Mouse (Mus musculus): ENCODE measurements around the gene Ctnna2. TPM values are rescaled to one million over a fixed set of nuclear protein-coding genes. Genes with fewer than 3 reads are reported as not detected.

Gene Ctnna2
- polyA plus RNA-seq, 1 experiment from 2014 or later, result 10.3 TPM

DNA sequence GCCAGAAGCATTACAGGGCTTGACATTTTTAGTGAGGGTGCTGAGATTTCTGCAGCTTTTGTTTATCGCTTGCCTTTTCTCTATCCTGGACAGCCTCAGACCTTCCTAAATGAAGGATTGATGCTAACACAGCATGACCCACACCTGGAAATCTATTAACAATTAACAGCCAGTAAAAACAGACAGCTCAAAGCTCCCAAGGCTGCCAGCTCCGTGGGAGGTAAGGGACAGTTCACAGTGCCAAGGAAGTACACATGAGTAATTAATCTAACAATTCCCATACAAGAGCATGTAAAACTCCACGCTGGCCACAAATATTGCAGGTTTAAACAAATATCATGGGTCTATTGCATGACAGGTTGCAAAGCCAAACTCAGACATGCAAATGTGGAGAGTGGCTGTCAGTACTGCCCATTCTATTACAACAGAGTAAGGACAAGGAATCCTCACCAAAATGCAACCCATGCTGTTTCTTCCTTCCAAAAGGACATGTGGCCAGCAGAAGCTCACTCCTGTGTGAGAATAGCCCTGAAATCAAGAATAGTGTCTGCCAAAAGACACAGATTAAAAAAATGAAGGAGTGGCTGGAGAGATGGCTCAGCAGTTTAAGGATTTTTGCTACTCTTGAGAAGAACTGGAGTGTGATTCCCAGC is 765.6 kb downstream of the Ctnna2 start:
- DNase-seq (ENCODE audit: low spot score) (no peak), ATAC-seq (replicated peaks; ENCODE audit: low FRiP score, low TSS enrichment, low read depth) (no peak)
- Histone ChIP-seq H3K36me3 (ENCODE audit: control insufficient read depth, insufficient read depth, low read length) (no peaks in the 10 kb centered on the region), H3K27me3 (replicated peaks; ENCODE audit: control insufficient read depth, insufficient read depth, low read length) (no peaks in the 10 kb centered on the region), H3K4me3 (ENCODE audit: low read depth, low read length) (no peak overlapping the region), H3K4me1 (replicated peaks; ENCODE audit: control insufficient read depth, insufficient read depth, low read length) (no peaks in the 10 kb centered on the region), H3K4me2 (ENCODE audit: low read length) (no peak overlapping the region), H3K9me3 (ENCODE audit: control insufficient read depth, low read length) (no peaks in the 10 kb centered on the region), H3K27ac (ENCODE audit: low read depth) (no peak overlapping the region), H3K9ac (ENCODE audit: low read length) (no peak overlapping the region)
- WGBS, result 4% methylated on average over 3 of the region's 3 CpGs

DNA sequence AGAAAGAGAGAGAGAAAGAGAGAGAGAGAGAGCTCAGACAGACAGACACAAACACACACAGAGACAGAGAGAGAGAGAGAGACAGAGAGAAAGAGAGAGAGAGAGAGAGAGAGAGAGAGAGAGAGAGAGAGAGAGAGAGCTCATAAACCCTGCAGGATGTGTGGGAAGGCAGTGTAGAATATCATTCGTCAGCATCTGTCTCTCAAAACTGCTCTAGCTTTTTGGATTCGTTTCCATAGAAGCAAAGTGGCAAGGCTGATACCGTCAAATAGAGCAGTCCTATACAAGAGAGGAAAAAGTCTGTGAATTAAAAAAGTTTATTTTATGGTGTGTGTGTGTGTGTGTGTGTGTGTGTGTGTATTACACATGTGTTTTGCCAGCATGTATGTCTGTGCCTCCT is 769.6 kb downstream of the Ctnna2 start:
- no peak for ATAC-seq (replicated peaks; ENCODE audit: low FRiP score, low TSS enrichment, low read depth)
- H3K4me1 ChIP-seq (replicated peaks; ENCODE audit: control insufficient read depth, insufficient read depth, low read length), result no peaks in the 10 kb centered on the region
- no peak overlapping the region for H3K4me3 ChIP-seq (ENCODE audit: low read depth, low read length)
- H3K9me3 ChIP-seq (ENCODE audit: control insufficient read depth, low read length), result no peaks in the 10 kb centered on the region
- 54% methylated on average over 3 of the region's 3 CpGs for WGBS
- H3K27ac ChIP-seq (ENCODE audit: low read depth), result no peak overlapping the region
- H3K9ac ChIP-seq (ENCODE audit: low read length), result no peak overlapping the region
- H3K27me3 ChIP-seq (replicated peaks; ENCODE audit: control insufficient read depth, insufficient read depth, low read length), result no peaks in the 10 kb centered on the region
- no peak for DNase-seq (ENCODE audit: low spot score)
- H3K36me3 ChIP-seq (ENCODE audit: control insufficient read depth, insufficient read depth, low read length), result no peaks in the 10 kb centered on the region
- no peak overlapping the region for H3K4me2 ChIP-seq (ENCODE audit: low read length)

DNA sequence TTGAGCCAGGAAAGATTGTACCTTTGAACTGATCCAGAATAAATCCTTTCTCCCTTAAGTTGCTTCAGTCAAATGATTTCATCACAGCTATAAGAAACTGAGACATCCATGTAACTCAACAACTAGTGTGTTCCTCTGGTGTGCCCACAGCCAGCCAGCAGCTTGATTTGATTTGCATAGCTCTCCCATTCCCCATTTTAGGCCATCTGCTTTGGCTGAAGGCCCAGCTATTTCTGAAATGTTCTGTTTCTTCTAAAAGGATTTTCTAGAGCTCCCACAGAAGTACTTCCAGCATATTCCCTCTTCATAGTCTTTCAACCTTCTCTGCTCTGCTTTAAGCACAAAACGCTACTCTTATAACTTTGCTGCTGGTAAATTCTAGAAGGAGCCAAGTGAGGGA is 770.3 kb downstream of the Ctnna2 start:
- no peak overlapping the region for H3K27ac ChIP-seq (ENCODE audit: low read depth)
- no peaks in the 10 kb centered on the region for H3K27me3 ChIP-seq (replicated peaks; ENCODE audit: control insufficient read depth, insufficient read depth, low read length)
- WGBS, result 83% methylated on average over 1 of the region's 1 CpGs
- no peaks in the 10 kb centered on the region for H3K36me3 ChIP-seq (ENCODE audit: control insufficient read depth, insufficient read depth, low read length)
- no peak overlapping the region for H3K4me3 ChIP-seq (ENCODE audit: low read depth, low read length)
- no peaks in the 10 kb centered on the region for H3K9me3 ChIP-seq (ENCODE audit: control insufficient read depth, low read length)
- no peaks in the 10 kb centered on the region for H3K4me1 ChIP-seq (replicated peaks; ENCODE audit: control insufficient read depth, insufficient read depth, low read length)
- H3K4me2 ChIP-seq (ENCODE audit: low read length), result no peak overlapping the region
- H3K9ac ChIP-seq (ENCODE audit: low read length), result no peak overlapping the region
- ATAC-seq (replicated peaks; ENCODE audit: low FRiP score, low TSS enrichment, low read depth) (no peak), DNase-seq (ENCODE audit: low spot score) (no peak)

DNA sequence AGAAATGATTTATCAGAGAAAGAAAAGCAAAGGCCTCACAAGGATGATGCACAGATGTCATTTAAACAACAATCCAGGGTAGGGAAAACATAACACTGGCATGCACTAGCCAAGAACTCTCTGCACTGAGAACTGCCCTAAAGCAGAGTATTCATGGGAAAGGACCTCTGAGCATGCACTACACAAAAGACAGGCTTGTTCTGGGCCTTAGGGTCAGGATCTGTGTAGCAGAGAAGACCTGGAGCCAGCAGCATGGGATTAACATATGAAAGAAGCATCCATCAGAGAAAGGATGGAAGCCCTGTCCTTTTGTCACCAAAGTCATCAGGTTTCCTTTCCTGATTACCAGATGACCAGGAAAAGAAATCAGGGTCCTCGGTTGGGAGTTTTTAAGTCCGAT is 780.1 kb downstream of the Ctnna2 start:
- H3K9me3 ChIP-seq (ENCODE audit: control insufficient read depth, low read length), result no peaks in the 10 kb centered on the region
- no peak overlapping the region for H3K27ac ChIP-seq (ENCODE audit: low read depth)
- ATAC-seq (replicated peaks; ENCODE audit: low FRiP score, low TSS enrichment, low read depth) (no peak), DNase-seq (ENCODE audit: low spot score) (no peak)
- no peak overlapping the region for H3K4me3 ChIP-seq (ENCODE audit: low read depth, low read length)
- H3K9ac ChIP-seq (ENCODE audit: low read length), result no peak overlapping the region
- no peak overlapping the region for H3K4me2 ChIP-seq (ENCODE audit: low read length)
- WGBS, result 86% methylated on average over 2 of the region's 2 CpGs
- no peaks in the 10 kb centered on the region for H3K36me3 ChIP-seq (ENCODE audit: control insufficient read depth, insufficient read depth, low read length)
- no peaks in the 10 kb centered on the region for H3K4me1 ChIP-seq (replicated peaks; ENCODE audit: control insufficient read depth, insufficient read depth, low read length)
- H3K27me3 ChIP-seq (replicated peaks; ENCODE audit: control insufficient read depth, insufficient read depth, low read length), result no peaks in the 10 kb centered on the region

DNA sequence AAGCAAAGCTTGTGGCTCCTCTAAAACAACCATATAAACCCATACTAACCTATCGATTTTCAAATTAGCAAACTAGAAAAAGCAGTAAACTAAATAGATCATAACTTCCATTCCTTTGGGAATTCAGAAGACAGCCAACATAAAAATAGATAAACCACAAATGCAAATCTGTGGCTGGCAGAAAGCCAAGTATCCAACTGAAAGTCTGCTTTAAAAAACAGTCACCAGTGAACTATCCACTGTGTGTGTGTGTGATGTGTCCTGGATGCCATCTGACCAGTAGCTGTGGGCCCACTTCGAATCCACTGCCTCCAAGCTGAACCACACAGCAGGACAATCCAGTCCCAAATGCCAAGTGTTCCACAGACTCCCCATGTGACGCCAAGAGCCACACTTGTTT is 782.8 kb downstream of the Ctnna2 start:
- no peak for ATAC-seq (replicated peaks; ENCODE audit: low FRiP score, low TSS enrichment, low read depth)
- Histone ChIP-seq H3K36me3 (ENCODE audit: control insufficient read depth, insufficient read depth, low read length) (no peaks in the 10 kb centered on the region), H3K27me3 (replicated peaks; ENCODE audit: control insufficient read depth, insufficient read depth, low read length) (no peaks in the 10 kb centered on the region), H3K4me2 (ENCODE audit: low read length) (no peak overlapping the region), H3K9ac (ENCODE audit: low read length) (no peak overlapping the region), H3K9me3 (ENCODE audit: control insufficient read depth, low read length) (no peaks in the 10 kb centered on the region), H3K27ac (ENCODE audit: low read depth) (no peak overlapping the region), H3K4me3 (ENCODE audit: low read depth, low read length) (no peak overlapping the region), H3K4me1 (replicated peaks; ENCODE audit: control insufficient read depth, insufficient read depth, low read length) (no peaks in the 10 kb centered on the region)
- DNase-seq (ENCODE audit: low spot score), result no peak
- WGBS, result 91% methylated on average over 3 of the region's 3 CpGs

DNA sequence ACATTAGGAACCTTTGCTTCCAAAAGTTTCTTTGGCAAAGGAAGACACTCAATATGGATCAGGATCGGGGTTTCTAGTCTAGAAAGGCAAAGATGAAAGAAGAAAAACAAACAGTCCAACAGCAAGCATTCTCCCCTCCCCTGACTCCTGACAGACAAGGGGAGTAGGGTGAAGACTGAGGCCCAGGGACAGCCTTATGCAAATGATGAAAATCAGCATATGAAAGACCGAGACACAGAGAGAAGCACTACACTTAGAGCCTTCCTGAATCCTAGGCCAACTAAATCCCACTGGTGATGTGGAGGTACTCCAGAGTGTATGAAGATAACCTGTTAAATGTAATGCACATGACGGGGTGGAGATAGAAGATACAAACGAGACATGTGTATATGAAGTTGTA is 787.9 kb downstream of the Ctnna2 start:
- Histone ChIP-seq H3K27ac (ENCODE audit: low read depth) (no peak overlapping the region), H3K27me3 (replicated peaks; ENCODE audit: control insufficient read depth, insufficient read depth, low read length) (no peaks in the 10 kb centered on the region), H3K9me3 (ENCODE audit: control insufficient read depth, low read length) (no peaks in the 10 kb centered on the region), H3K4me3 (ENCODE audit: low read depth, low read length) (no peak overlapping the region), H3K4me2 (ENCODE audit: low read length) (no peak overlapping the region), H3K9ac (ENCODE audit: low read length) (no peak overlapping the region), H3K36me3 (ENCODE audit: control insufficient read depth, insufficient read depth, low read length) (no peaks in the 10 kb centered on the region), H3K4me1 (replicated peaks; ENCODE audit: control insufficient read depth, insufficient read depth, low read length) (no peaks in the 10 kb centered on the region)
- DNase-seq (ENCODE audit: low spot score) (no peak), ATAC-seq (replicated peaks; ENCODE audit: low FRiP score, low TSS enrichment, low read depth) (no peak)
- WGBS, result 71% methylated on average over 4 of the region's 4 CpGs

DNA sequence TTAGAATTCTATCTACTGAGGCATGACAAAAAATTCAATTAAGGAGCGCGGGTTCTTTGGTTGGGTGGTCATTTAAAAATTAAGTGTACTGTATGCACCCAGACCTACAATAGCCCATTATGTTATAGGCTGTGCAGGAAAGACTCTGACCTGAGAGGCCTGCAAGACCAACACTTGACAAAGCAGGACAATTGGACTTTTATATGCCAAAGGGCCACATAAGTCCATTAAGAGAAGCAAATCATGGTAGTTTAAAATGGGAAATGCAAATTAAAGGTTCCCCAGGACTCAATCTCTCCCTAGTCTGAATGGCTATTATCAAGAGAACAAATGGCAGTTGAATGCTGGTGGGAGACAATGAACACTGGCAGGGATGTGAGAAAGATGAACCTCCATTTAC is 790.9 kb downstream of the Ctnna2 start:
- Histone ChIP-seq H3K9me3 (ENCODE audit: control insufficient read depth, low read length) (no peaks in the 10 kb centered on the region), H3K36me3 (ENCODE audit: control insufficient read depth, insufficient read depth, low read length) (no peaks in the 10 kb centered on the region), H3K4me3 (ENCODE audit: low read depth, low read length) (no peak overlapping the region), H3K4me2 (ENCODE audit: low read length) (no peak overlapping the region), H3K27ac (ENCODE audit: low read depth) (no peak overlapping the region), H3K9ac (ENCODE audit: low read length) (no peak overlapping the region), H3K4me1 (replicated peaks; ENCODE audit: control insufficient read depth, insufficient read depth, low read length) (no peaks in the 10 kb centered on the region), H3K27me3 (replicated peaks; ENCODE audit: control insufficient read depth, insufficient read depth, low read length) (no peaks in the 10 kb centered on the region)
- WGBS, result 65% methylated on average over 2 of the region's 2 CpGs
- ATAC-seq (replicated peaks; ENCODE audit: low FRiP score, low TSS enrichment, low read depth), result no peak
- DNase-seq (ENCODE audit: low spot score), result no peak

DNA sequence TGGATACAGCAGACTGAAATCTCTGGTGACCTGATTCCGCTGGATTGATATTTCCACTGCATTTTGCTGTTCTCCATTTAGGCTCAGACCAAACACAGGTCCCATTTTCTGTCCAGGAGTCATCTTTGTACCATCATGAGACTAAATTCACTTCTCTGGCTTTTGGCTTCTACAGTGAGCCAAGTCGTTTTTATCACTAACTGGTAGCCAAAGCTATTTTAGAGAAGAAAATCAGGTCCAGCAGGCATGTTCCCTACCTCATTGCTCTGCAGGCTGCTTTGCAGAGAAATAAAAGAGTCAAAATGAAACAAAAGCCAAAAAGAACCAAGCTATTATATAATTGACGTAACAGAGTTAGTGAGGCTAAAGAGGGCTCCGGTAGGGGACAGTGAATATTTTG is 793.7 kb downstream of the Ctnna2 start:
- no peak overlapping the region for H3K27ac ChIP-seq (ENCODE audit: low read depth)
- no peak overlapping the region for H3K4me2 ChIP-seq (ENCODE audit: low read length)
- no peak for ATAC-seq (replicated peaks; ENCODE audit: low FRiP score, low TSS enrichment, low read depth)
- H3K9me3 ChIP-seq (ENCODE audit: control insufficient read depth, low read length), result no peaks in the 10 kb centered on the region
- 85% methylated on average over 4 of the region's 4 CpGs for WGBS
- H3K4me1 ChIP-seq (replicated peaks; ENCODE audit: control insufficient read depth, insufficient read depth, low read length), result no peaks in the 10 kb centered on the region
- no peak for DNase-seq (ENCODE audit: low spot score)
- no peak overlapping the region for H3K9ac ChIP-seq (ENCODE audit: low read length)
- no peaks in the 10 kb centered on the region for H3K36me3 ChIP-seq (ENCODE audit: control insufficient read depth, insufficient read depth, low read length)
- H3K27me3 ChIP-seq (replicated peaks; ENCODE audit: control insufficient read depth, insufficient read depth, low read length), result no peaks in the 10 kb centered on the region
- no peak overlapping the region for H3K4me3 ChIP-seq (ENCODE audit: low read depth, low read length)

DNA sequence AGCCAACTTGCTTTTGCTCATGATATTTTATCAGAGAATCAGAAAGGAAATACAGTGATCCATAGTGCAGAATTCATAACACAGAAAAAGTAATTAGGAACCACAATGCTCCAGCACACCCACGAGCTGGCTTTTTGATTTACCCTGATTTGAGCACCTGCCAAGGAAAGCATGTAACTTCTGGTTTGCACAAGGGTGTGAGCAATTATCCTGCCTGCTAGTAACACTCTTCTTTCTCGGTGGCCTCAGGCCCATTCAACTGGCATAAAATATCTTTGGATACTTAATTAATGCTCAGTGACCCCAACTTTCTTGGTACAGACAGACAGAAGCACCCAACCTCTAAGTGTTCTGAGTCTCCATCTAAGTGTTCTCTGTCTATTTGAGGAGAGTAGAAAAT is 794.6 kb downstream of the Ctnna2 start:
- no peak for DNase-seq (ENCODE audit: low spot score)
- no peaks in the 10 kb centered on the region for H3K4me1 ChIP-seq (replicated peaks; ENCODE audit: control insufficient read depth, insufficient read depth, low read length)
- H3K27ac ChIP-seq (ENCODE audit: low read depth), result no peak overlapping the region
- H3K9ac ChIP-seq (ENCODE audit: low read length), result no peak overlapping the region
- H3K27me3 ChIP-seq (replicated peaks; ENCODE audit: control insufficient read depth, insufficient read depth, low read length), result no peaks in the 10 kb centered on the region
- no peak for ATAC-seq (replicated peaks; ENCODE audit: low FRiP score, low TSS enrichment, low read depth)
- 74% methylated on average over 2 of the region's 2 CpGs for WGBS
- H3K4me2 ChIP-seq (ENCODE audit: low read length), result no peak overlapping the region
- H3K36me3 ChIP-seq (ENCODE audit: control insufficient read depth, insufficient read depth, low read length), result no peaks in the 10 kb centered on the region
- H3K4me3 ChIP-seq (ENCODE audit: low read depth, low read length), result no peak overlapping the region
- H3K9me3 ChIP-seq (ENCODE audit: control insufficient read depth, low read length), result no peaks in the 10 kb centered on the region
